Mouse (Mus musculus) A20 (cell line): ENCODE measurements at regions not wholly inside any gene's neighbourhood (a gene's known extent, or its start where the extent isn't known, plus 50 kb on each side); places are given as distances from the start of the nearest gene placed in this dataset.
"Not testable (repeated sequence)": the region's sequence is repeated elsewhere in the genome, so short reads cannot be mapped to it uniquely, and the experiment has no call there.

ENCODE experiments used
- DNase-seq: peaks from one replicate; pipeline ENCODE4 v3.0.0-alpha.2; 2011; ENCODE audit warnings: low read depth, low spot score

- DNase-seq, result no peak
Observed at GRCm38 (mm10) chr10:14333344-14333743, 212.1 kb downstream of the Adgrg6 start.

GRCm38 (mm10) chr10:14332688-14333117, 212.8 kb downstream of the Adgrg6 start:
- no peak for DNase-seq

GRCm38 (mm10) chr10:14328846-14329245, 216.6 kb downstream of the Adgrg6 start:
- DNase-seq, result no peak

DNA sequence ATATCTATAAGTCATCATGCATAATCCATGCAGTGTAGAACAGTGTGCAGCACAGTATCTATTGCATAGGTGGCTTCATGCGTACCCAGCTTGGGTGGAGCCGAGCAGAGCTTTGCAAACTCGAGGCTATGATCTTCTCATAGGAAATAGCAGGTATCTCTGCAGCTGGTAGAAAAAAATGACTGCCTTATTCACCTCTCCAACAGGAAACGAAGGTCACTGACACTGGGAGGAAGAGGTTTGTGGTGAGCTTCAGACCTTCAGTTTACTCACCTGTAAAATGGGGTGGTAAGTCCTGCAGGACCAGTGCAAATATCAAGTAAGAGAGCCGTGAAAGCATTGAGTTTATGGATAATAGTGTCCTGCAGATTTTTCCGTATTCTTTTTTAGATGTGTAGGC, 219.2 kb downstream of the Adgrg6 start:
- DNase-seq, result no peak

DNA sequence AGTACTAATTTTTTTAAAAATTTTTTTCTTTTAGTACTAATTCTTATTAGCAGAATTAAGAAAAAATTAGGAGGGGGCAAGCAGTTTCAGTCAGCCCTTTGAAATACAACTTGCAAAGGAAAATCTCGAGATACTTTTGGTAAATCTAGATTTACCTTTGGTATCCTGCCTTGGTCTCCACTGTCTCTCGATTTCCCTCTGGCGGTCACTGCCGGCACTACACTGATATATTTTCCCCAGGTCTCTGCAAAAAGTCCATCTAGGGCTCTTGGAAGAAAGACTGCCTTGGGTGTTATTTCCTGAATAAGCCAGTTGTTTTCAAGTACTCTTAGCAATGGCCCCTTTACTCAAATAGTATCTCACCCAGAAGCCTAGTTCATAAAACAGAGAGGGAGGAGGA, 224.0 kb downstream of the Adgrg6 start:
- peak; percentile 59 for DNase-seq

- no peak for DNase-seq
Observed at GRCm38 (mm10) chr10:14315232-14315631, 230.2 kb downstream of the Adgrg6 start.

DNA sequence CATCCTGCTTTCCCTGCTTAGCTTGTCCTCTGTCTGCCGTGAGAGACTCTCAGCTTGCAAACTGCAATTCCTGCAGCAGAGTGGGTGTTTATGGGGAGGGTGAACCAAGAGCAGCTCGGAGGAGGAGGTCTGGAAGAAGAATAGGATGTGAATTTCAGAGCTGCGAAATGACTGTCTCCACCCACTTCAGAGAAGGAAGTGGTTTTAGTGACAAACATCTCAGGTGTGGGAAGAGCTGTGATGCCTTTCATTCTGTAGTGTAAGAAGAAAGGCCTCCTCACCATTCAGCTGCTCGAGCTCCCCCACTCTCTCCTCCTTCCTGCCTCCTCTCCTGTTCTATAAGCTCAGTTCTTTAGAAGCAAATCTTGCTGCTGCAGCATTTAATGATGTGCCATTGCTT, 230.9 kb downstream of the Adgrg6 start:
- no peak for DNase-seq

GRCm38 (mm10) chr10:14314004-14314581, 231.4 kb downstream of the Adgrg6 start:
- no peak for DNase-seq

DNA sequence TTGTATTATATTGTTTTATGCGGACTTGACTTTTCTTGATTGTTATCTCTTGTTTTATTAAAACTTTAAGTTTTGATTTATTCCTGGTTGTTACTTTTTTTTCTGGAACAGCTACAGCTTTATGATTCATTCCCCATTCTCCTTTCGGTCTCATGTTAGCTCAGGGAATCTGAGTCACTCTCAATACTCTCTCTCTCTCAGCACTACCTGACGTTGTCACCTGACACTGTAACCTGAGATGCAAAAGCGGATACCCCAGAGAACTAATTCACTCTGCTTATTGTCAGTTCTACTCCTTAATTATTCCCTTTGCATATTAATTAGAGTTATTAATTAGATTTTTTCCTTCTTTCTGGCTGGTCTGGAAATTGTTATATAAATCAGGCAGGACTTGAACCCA, 232.5 kb downstream of the Adgrg6 start:
- DNase-seq, result no peak

DNA sequence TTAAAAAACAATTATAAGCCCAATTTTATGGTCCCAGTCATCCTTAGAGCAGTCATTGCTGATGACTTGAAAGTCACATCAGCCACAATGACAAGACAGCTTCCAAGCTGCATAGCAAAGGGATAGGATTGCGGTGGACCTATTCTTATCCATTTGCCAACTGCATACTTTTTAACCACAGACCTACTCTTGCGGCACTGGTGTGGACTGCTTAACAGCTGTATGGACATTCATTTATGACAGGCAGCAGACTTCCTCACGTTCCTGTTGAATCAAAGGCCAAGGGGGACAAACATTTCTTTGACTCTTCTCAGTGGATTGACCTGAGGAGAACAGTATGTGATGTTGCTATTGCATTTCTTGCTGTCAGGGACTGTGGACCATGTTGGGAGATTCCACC, 233.5 kb downstream of the Adgrg6 start:
- no peak for DNase-seq

GRCm38 (mm10) chr10:14306811-14307210, 238.6 kb downstream of the Adgrg6 start:
- DNase-seq, result no peak

GRCm38 (mm10) chr10:14303476-14303875, 242.0 kb downstream of the Adgrg6 start:
- no peak for DNase-seq

GRCm38 (mm10) chr10:14296147-14296546, 249.3 kb downstream of the Adgrg6 start:
- DNase-seq, result no peak

- not testable (repeated sequence) for DNase-seq
Observed at GRCm38 (mm10) chr10:14292701-14293100, 252.8 kb downstream of the Adgrg6 start.

DNA sequence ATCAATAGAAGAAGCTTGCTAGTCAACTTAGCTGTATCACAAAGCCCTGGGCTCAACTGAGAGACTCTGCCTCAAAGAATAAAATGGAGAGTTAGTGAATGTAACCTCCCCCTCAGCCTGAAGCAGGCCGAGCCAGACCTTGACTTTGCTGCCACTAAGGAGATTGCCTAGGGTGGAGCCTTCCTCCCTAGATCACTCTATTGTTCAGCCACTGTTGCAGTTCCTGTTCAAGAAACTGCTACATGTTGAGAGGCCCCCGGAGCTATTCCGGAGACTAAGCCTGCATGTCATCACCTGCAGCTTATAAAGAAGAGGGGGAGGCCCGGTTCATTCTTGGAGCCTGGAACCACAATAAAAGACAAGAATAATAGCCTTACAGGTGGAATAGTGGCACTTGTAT, 257.9 kb downstream of the Adgrg6 start:
- DNase-seq, result no peak

- DNase-seq, result no peak
Observed at GRCm38 (mm10) chr10:14276631-14277030, 268.8 kb downstream of the Adgrg6 start.

GRCm38 (mm10) chr10:14275477-14275876, 270.0 kb downstream of the Adgrg6 start:
- DNase-seq, result no peak

DNA sequence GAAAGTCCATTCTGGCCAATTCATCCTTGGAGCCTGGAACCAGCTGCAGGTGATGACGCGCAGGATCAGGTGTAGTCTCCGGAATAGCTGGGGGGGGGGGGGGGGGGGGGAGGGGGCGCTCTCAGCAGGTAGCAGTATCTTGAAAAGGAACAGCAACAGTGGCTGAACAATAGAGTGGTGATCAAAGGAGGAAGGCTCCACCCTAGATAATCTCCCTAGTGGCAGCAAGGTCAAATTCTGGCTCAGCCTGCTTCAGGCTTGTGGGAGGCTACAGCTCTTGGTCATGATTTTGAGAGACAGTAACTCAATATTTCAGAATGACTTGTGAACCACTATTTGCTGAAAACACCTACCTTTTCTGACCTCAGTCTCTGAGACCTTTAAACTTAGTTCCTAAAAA, 275.5 kb downstream of the Adgrg6 start:
- no peak for DNase-seq

DNA sequence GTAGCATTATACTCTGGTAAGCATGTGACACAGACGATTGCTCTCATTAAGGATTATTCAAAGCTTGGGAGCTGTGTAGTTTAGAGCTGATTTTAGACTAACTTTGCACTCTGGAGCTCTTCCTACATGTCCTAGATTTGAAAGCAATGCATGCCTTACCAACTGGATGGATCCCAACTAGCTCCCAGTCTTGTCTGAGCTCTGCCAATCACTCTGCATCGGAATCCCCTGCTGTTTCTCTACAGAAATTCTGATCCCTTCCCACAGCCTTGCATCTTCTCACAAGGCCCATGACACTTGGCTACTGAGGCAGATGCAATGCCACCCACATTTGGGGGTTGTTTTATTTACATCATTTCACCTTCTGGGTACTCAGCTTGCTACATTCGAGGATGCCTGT, 277.8 kb downstream of the Adgrg6 start:
- DNase-seq, result no peak

- DNase-seq, result no peak
Observed at GRCm38 (mm10) chr10:14239670-14240069, 273.8 kb downstream of the Hivep2 start.

DNA sequence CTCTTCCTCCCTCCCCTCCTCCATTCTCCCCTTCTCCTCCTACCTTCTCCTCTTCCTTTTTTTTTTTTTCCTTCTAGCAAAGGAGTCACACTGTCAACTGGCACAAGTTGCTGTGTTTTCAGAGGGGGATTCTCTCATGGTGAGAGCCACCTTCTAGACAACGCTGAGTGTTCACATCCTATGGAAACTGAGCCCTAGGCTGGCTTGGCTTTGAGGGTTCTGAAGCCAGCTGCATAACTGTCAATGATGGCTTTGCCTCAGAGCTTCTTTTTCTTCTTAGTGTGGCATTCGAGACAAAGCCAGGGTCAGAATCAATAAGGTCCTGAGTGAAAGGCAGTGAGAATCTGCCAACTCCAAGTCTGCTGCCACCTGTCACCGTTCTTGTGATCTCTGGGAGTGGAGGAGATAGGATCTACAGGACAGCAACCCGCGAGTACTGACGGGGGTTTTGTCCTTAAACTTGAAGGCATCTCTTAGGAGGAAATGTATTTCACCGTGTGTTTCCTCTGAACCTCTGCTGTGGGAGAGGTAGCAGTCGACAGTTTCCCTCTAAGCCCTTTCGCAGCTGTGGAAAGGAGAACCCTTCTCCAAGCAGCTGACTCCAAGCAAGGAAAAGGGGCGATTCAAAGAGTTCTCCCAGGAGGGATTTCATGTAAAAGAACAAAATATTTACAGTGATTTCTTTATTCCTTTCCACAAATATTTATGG, 269.2 kb downstream of the Hivep2 start:
- no peak for DNase-seq

DNA sequence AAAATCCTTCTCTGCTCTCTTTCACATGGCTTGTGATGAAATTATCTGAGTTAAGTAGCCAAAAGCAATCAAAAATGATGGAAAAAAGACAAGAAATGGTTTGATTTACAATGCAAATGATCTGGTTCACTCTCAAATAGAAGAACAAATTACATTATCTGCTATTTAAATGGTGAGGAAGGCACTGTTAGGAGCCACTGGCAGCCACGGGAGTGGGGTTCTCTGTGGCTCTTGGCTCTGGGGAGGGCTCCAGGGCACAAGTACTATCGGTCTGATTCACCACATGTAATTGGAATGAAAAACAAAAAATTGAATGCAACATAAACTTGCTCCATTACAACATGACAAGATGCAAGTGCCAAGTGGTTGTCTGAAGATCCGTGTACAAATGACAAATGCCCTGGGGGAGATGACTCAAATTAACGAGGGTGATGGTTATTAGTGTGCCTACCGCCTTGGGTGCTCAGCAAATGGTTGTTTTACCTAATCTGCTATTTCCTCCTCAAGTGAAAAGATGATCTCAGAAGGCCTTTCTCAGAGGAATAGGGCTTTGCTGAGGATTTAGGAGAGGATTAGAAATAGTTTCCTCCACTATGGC, 268.2 kb downstream of the Hivep2 start:
- DNase-seq, result no peak

- peak; percentile 62 for DNase-seq
Observed at GRCm38 (mm10) chr10:14233335-14233734, 267.5 kb downstream of the Hivep2 start.
